Mouse (Mus musculus) right cerebral cortex, postnatal 10 days (tissue): ENCODE data around the gene Dmp1.
A peak's percentile ranks its signal among the peaks of the same experiment; 100 is the strongest.

Experiments used
- DNase-seq, 2 experiments: peaks; one replicate each; pipeline ENCODE4 v3.0.0; 2021; ENCODE audit warnings: low spot score in 2 of 2

The Dmp1 gene

GRCm38 (mm10) chr5:104202351-104202750 is at the start of gene Dmp1:
Gene Dmp1, plus strand, starts transcription at chr5:104202613.
- DNase-seq = no peak

- DNase-seq = no peak
These were observed 44.7 kb upstream of the Dmp1 start for GRCm38 (mm10) chr5:104157701-104158100.

GRCm38 (mm10) chr5:104158332-104159052 is 43.9 kb upstream of the Dmp1 start:
- peak; percentile 65 to 75 for DNase-seq

- no peak for DNase-seq
These were observed 41.8 kb upstream of the Dmp1 start for GRCm38 (mm10) chr5:104160581-104160980.

- no peak for DNase-seq
These were observed 41.0 kb upstream of the Dmp1 start for GRCm38 (mm10) chr5:104161390-104161789.

GRCm38 (mm10) chr5:104163536-104163935 is 38.9 kb upstream of the Dmp1 start:
- DNase-seq = no peak

- DNase-seq = no peak
These were observed 32.0 kb upstream of the Dmp1 start, which contains the start of gene Dspp for GRCm38 (mm10) chr5:104170412-104170811. Gene Dspp, plus strand, starts transcription at chr5:104170712.

- peak; percentile 67 to 76 for DNase-seq
These were observed 29.3 kb upstream of the Dmp1 start for GRCm38 (mm10) chr5:104173094-104173493.

GRCm38 (mm10) chr5:104183743-104184142 is 18.7 kb upstream of the Dmp1 start:
- no peak for DNase-seq

GRCm38 (mm10) chr5:104187281-104187680 is 15.1 kb upstream of the Dmp1 start:
- DNase-seq = no peak

- DNase-seq = no peak
These were observed 7.3 kb upstream of the Dmp1 start for GRCm38 (mm10) chr5:104195086-104195485.

- DNase-seq = no peak
These were observed 1.1 kb upstream of the Dmp1 start for GRCm38 (mm10) chr5:104201153-104201950.

- DNase-seq = no peak
These were observed 10.1 kb downstream of the Dmp1 start for GRCm38 (mm10) chr5:104212531-104212930.

- DNase-seq = peak; percentile 41 to 44
These were observed 16.5 kb downstream of the Dmp1 start for GRCm38 (mm10) chr5:104218926-104219325.

GRCm38 (mm10) chr5:104224299-104224698 is 21.9 kb downstream of the Dmp1 start:
- no peak for DNase-seq

- DNase-seq = no peak
These were observed 22.3 kb downstream of the Dmp1 start for GRCm38 (mm10) chr5:104224750-104225149.

GRCm38 (mm10) chr5:104228497-104228896 is 26.1 kb downstream of the Dmp1 start:
- DNase-seq = no peak

GRCm38 (mm10) chr5:104236741-104237140 is 34.3 kb downstream of the Dmp1 start:
- no peak for DNase-seq

GRCm38 (mm10) chr5:104239674-104240378 is 37.4 kb downstream of the Dmp1 start:
- DNase-seq = peak; percentile 22 to 25

- no peak for DNase-seq
These were observed 41.8 kb downstream of the Dmp1 start for GRCm38 (mm10) chr5:104244261-104244660.

- no peak for DNase-seq
These were observed 49.4 kb downstream of the Dmp1 start for GRCm38 (mm10) chr5:104251811-104252210.

- no peak for DNase-seq
These were observed 54.2 kb downstream of the Dmp1 start for GRCm38 (mm10) chr5:104256585-104256984.
